Mouse (Mus musculus) lung, postnatal 36 days (tissue): Measurements from ENCODE around the gene Inpp5e.
"Not testable (repeated sequence)": the region's sequence is repeated elsewhere in the genome, so short reads cannot be mapped to it uniquely, and the experiment has no call there.

Source experiments
- DNase-seq: peaks from one replicate; pipeline ENCODE4 v3.0.0; 2022; ENCODE audit warnings: mixed read lengths

Gene Inpp5e

DNA sequence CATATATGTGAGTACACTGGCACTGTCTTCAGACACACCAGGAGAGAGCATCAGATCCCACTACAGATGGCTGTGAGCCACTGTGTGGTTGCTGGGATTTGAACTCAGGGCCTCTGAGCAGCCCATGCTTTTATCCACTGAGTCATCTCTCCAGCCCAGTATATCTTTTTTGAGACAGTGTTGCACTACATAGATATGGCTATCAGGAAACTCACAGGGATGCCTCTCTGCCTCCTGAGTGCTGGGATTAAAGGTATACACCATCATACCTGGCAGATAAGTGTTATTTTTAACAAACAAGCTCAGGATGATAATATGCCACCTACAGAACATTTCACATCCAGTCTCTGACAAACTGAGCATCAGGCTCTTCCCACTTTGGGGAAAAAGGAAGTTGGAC is 8.1 kb upstream of the Inpp5e start:
- no peak for DNase-seq

GRCm38 (mm10) chr2:26410931-26411411 is 2.0 kb upstream of the Inpp5e start:
- no peak for DNase-seq

- DNase-seq, result no peak
These were observed 1.1 kb upstream of the Inpp5e start for GRCm38 (mm10) chr2:26410091-26410490.

GRCm38 (mm10) chr2:26409362-26409761 is 359 bp upstream of the Inpp5e start:
- DNase-seq, result no peak

GRCm38 (mm10) chr2:26403306-26403705 is 5.7 kb downstream of the Inpp5e start:
- DNase-seq, result no peak

DNA sequence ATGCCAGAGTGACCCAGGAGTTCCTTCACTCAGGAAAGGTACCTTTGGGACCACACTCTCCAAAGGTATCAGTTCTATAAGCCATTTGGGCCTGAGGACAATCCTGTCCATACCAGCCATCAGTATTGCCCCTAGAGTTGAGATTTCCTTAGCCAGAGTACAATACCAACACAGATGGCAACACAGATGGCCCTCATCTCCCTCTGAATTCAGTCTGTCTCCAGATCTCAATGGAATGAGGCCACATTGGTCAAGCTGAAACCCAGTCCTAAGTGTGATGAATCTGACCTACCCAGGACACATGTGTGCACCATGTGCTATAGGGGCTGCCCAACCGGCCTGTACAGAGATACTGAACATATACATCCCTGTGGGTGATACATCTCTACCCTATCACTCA is 6.7 kb downstream of the Inpp5e start:
- no peak for DNase-seq

- DNase-seq, result no peak
These were observed 8.0 kb downstream of the Inpp5e start for GRCm38 (mm10) chr2:26401023-26401422.

- no peak for DNase-seq
These were observed 8.7 kb downstream of the Inpp5e start for GRCm38 (mm10) chr2:26400296-26400695.

DNA sequence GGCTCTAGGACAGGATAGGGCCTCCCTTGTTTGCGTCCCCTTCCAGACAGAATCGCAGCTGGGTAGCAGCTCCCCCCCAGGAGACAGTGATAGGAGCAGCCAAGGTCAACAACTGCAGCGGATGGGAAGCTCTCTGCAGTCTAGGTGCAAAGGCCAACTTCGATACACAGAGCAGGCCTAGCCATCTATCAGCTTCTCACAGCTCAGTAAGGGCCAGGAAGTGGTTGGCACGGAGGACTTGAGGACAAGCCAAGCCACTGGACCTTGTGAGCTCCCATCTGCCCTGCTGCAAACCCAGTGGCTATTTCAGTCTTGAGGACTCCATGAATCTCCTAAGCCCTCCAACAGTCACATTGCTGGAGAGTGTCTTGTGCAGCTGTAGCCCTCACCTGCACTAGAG is 9.4 kb downstream of the Inpp5e start:
- no peak for DNase-seq

DNA sequence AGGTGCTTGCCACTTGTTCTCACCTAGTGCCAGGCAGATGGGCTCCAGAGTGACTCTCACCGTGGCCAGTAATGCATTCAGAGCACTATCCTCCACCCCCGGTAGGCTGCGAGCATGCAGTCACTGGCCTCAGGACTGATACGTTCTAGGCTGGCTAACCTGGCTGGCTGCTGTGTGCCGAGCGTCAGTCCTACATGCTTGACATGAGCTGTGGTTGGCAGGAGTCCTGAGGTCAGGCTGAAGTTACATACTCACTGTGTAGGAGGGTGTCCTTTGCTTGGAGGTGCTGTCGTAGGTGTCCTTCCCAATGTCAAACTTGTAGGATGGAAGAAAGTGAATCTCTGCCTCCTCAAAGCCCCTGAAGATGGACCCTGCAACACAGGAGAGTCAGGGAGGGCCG is 10.0 kb downstream of the Inpp5e start:
- no peak for DNase-seq

GRCm38 (mm10) chr2:26391617-26392016 is 17.4 kb downstream of the Inpp5e start:
- DNase-seq, result no peak

- no peak for DNase-seq
These were observed 18.0 kb downstream of the Inpp5e start for GRCm38 (mm10) chr2:26390954-26391353.

GRCm38 (mm10) chr2:26389154-26389690 is 19.8 kb downstream of the Inpp5e start, which contains the start of the genes Entr1 and Pmpca:
Gene Entr1, minus strand, starts transcription at chr2:26389316.
Gene Pmpca, plus strand, starts transcription at chr2:26389339.
- DNase-seq, result peak; percentile 85

DNA sequence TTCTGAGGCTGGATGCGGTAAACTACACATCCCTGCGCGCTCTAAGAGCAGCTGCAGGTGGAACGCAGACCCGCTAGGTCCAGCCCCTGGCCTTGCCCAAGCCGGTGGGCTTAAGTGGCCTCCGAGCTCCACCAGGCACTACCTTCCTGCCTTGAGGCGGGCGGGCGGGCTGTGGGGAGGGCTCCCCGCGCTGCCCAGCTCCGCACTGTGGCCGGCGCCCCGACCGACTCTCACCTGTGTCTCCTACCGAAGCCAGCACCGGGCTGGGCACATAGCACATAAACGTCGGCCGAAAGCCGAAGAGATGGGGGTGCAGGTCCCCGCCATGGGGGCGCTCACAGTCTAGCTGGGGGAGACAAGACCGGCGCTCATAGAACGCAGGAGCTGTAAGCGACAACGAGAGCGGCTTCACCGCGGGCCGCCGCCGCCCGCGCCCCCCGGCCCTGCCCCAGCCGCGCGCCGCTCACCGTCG is 20.3 kb downstream of the Inpp5e start:
- DNase-seq, result no peak

DNA sequence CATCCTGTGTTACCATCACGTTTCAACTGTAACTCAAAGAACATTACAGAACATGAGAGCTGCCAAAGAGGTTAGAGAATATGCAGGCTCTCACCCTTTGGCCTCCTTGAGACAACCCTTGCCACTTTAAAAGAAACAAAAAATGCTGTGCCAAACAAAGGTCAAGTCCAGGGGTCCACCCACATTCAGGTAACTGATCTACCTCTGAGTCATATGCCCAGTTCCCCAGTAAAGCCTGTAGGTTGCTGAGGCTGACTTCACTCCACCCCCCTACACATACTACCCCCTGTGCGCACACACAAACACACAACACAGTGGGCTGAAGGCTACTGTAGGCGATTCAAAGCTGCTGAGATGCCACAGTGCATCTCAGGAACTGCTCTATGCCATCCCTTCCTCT is 21.3 kb downstream of the Inpp5e start:
- no peak for DNase-seq

DNA sequence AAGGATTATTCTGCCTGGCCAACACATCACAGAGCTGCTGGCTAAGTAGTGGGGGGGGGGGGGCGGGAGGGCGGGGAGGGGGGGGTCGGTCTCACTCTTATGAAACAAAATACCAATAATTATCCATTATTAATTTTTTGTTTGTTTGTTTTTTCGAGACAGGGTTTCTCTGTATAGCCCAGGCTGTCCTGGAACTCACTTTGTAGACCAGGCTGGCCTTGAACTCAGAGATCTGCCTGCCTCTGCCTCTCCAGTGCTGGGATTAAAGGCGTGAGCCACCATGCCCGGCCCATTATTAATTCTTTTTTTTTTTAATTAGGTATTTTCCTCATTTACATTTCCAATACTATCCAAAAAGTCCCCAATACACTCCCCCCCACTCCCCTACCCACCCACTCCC is 28.1 kb downstream of the Inpp5e start:
- DNase-seq, result not testable (repeated sequence)

- DNase-seq, result peak; percentile 91
These were observed 28.8 kb downstream of the Inpp5e start, which contains the start of gene Snapc4 for GRCm38 (mm10) chr2:26380131-26380771. Gene Snapc4, minus strand, starts transcription at chr2:26380653.

DNA sequence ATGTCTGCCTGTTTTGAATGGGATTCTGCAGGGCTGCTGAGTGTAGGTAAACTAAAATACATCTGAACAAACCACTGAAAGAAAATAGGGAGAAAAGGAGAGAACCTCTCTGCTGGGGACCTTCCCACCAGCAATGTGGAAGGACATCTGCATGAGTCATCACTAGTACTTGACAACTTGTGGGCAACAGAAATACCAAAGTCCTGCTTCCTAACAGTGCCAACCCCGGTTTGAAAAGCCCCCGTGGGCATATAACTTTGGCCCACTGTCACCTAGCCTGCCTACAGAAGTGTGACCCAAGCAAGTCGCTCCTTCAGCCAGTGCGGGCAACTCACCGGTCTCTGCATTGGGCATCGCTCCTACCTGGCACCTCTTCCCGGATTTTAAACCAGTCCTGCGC is 36.6 kb downstream of the Inpp5e start:
- DNase-seq, result no peak

- no peak for DNase-seq
These were observed 40.4 kb downstream of the Inpp5e start for GRCm38 (mm10) chr2:26368572-26368971.

DNA sequence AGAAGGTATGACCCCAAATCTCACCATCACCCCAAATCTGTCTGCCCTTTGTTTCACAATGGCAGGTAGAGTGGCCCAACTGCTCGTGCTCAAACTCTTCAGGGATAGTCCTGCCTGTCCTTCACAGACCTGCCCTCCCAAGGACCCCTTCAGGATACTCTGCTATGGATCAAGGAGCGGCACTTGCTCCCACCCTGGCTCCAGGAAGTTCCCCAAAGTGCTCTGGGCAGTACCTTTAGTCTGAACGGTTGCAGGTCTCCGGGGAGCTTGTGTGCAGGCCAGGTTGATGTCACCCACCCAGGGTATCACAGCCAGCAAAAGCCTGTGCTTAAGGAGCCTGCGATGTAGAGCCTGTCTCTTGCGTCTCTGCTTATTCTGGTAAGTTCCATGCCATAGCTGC is 41.1 kb downstream of the Inpp5e start:
- DNase-seq, result no peak

DNA sequence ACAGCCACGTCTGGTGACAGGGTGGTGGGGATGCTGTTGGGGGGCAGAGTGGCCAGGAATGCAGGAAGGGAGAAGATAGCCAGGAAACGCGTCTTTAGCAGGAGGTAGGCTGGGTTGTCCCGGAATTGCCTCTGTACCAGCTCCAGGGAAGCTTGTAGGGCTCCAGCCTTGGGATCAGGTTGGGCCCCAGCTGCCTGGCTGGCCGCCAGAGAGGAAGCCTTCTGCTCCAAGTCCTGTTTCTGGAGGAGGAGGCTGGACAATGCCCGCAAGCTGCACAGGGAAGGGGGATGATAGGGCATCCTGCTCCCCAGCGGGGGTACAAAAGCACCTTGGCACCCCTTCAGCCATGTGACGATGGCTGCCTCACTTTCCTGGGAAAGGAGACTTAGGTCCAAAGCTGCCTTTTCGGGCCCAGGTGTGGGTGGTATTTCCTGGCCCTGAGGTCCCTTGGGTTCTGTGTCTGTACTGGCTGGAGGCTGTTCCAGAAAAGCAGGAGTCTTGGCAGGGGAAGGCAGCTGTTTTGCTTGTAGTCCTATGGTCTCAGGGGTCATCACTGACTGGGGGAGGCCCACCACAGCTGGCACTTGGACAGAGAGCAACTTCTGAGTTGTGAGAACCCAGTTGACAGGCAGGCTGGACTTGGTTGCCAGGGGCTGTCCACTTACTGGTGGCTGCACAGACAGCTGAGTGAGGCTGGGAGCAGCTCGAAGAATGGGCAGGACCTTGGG is 44.1 kb downstream of the Inpp5e start:
- peak; percentile 57 for DNase-seq

DNA sequence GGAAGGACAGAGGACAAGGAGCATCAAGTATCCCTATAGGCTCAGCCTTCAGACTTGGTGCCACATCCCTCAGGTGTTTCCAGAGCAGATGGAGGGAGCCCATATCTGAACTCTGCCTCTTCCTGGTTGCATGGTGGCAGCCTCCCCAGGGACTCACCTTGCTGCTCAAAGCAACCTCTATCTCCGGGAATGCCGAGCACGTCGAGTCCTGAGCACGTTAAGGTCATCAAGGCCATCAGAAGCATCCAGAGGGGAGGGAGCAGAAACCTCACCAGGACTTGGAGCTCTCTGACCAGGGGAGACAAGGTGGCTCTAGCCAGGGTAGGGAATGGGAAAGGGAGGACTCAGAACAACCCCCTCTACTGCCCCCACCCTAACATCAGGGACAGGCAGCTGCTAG is 45.5 kb downstream of the Inpp5e start:
- no peak for DNase-seq

DNA sequence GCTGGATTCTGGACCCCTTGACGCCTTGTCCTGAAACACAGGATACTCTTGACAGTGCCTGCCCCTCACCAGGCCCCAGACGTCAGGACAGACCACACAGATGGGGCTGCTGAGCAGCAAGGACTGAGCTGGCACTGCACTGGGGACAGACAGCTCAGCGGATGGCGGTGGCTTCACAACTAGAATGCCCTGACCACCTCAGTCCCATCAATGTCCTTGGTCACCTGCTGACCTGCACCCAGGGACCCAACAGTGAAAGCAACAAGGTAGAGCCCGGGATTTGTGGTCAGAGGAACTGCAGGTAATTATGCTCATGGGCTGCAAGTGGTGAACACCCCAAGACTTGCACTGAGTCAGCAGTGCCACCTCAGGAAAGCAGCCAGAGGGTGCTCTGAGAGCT is 46.0 kb downstream of the Inpp5e start:
- no peak for DNase-seq

- peak; percentile 61 for DNase-seq
These were observed 48.2 kb downstream of the Inpp5e start, which contains the start of gene Card9 for GRCm38 (mm10) chr2:26360772-26361171. Gene Card9, minus strand, starts transcription at chr2:26360918.
